Mouse (Mus musculus): ENCODE results near the gene Wdr5. TPM values are rescaled to one million over a fixed set of nuclear protein-coding genes. Genes with fewer than 3 reads are reported as not detected.
A peak's percentile ranks its signal among the peaks of the same experiment; 100 is the strongest.
"Not testable (repeated sequence)": the region's sequence is repeated elsewhere in the genome, so short reads cannot be mapped to it uniquely, and the experiment has no call there.

Gene Wdr5
- polyA plus RNA-seq, 1 experiment from 2014 or later = 33.7 TPM

GRCm38 (mm10) chr2:27504113-27504885 is 10.7 kb upstream of the Wdr5 start:
- Histone ChIP-seq H3K27ac (ENCODE audit: poor library complexity, severe bottlenecking) (peak overlapping the region; percentile 55), H3K9me3 (replicated peaks) (no peaks in the 10 kb centered on the region), H3K27me3 (replicated peaks) (no peaks in the 10 kb centered on the region), H3K4me2 (no peak overlapping the region), H3K36me3 (no peaks in the 10 kb centered on the region), H3K9ac (no peak overlapping the region), H3K4me1 (replicated peaks) (peaks cover 33% of the 10 kb centered on the region), H3K4me3 (no peak overlapping the region)
- peak; percentile 53; the same call in 1 of the 2 replicates for ATAC-seq (ENCODE audit: insufficient number of reproducible peaks, low FRiP score)
- 38% methylated on average over 7 of the region's 7 CpGs for WGBS

GRCm38 (mm10) chr2:27505539-27505938 is 9.4 kb upstream of the Wdr5 start:
- 0 out of 2 replicates have a peak overlapping the region, but pooled peaks have one; percentile 0 for H3K27ac ChIP-seq (ENCODE audit: poor library complexity, severe bottlenecking)
- H3K4me2 ChIP-seq = peak overlapping the region; percentile 16; the same call in 1 of the 2 replicates
- H3K27me3 ChIP-seq (replicated peaks) = no peaks in the 10 kb centered on the region
- no peaks in the 10 kb centered on the region for H3K36me3 ChIP-seq
- 10% methylated on average over 6 of the region's 6 CpGs for WGBS
- no peak overlapping the region for H3K9ac ChIP-seq
- H3K4me1 ChIP-seq (replicated peaks) = peaks cover 33% of the 10 kb centered on the region
- ATAC-seq (ENCODE audit: insufficient number of reproducible peaks, low FRiP score) = 0 out of 2 replicates have a peak, but pooled peaks have one; percentile 41
- H3K4me3 ChIP-seq = no peak overlapping the region
- H3K9me3 ChIP-seq (replicated peaks) = no peaks in the 10 kb centered on the region

GRCm38 (mm10) chr2:27506658-27507057 is 8.3 kb upstream of the Wdr5 start:
- 75% methylated on average over 4 of the region's 4 CpGs for WGBS
- H3K27ac ChIP-seq (ENCODE audit: poor library complexity, severe bottlenecking); ATAC-seq (ENCODE audit: insufficient number of reproducible peaks, low FRiP score); H3K36me3 ChIP-seq; H3K4me3 ChIP-seq; H3K9ac ChIP-seq; H3K9me3 ChIP-seq (replicated peaks); H3K4me2 ChIP-seq; H3K27me3 ChIP-seq (replicated peaks): not testable (repeated sequence)
- H3K4me1 ChIP-seq (replicated peaks) = peaks cover 33% of the 10 kb centered on the region

- ATAC-seq (ENCODE audit: insufficient number of reproducible peaks, low FRiP score) = no peak
- no peaks in the 10 kb centered on the region for H3K27me3 ChIP-seq (replicated peaks)
- no peak within 1 kb of the TSS for H3K4me2 ChIP-seq
- H3K27ac ChIP-seq (ENCODE audit: poor library complexity, severe bottlenecking) = no peak within 1 kb of the TSS
- WGBS = 72% methylated on average over 4 of the region's 4 CpGs
- H3K4me1 ChIP-seq (replicated peaks) = peaks cover 33% of the 10 kb centered on the region
- 0 out of 2 replicates have a peak within 1 kb of the TSS, but pooled peaks have one; percentile 25 for H3K9ac ChIP-seq
- H3K9me3 ChIP-seq (replicated peaks) = no peaks in the 10 kb centered on the region
- no peak within 1 kb of the TSS for H3K4me3 ChIP-seq
- H3K36me3 ChIP-seq = no peaks in the 10 kb centered on the region
Observed at GRCm38 (mm10) chr2:27507562-27507961, 7.4 kb upstream of the Wdr5 start, which contains the start of gene Brd3. Brd3 (minus strand) TSS chr2:27507662.

DNA sequence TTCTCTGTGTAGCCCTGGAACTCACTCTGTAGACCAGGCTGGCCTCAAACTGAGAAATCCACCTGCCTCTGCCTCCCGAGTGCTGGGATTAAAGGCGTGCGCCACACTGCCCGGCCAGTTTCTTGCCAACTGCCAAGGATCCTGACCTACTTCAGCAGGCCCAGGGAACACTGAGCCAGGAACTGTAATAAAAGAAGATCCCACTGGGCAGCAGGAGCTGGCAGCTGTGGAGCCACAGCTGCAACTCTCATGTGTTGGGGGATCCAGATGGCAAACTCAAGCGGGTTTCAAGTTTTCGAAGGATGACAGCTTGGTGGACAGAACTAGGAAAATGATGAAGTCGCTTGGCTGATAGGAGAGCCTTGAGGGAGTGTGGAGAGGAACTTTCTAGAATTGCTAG is 4.3 kb upstream of the Wdr5 start:
- H3K9ac ChIP-seq = no peak overlapping the region
- H3K27ac ChIP-seq (ENCODE audit: poor library complexity, severe bottlenecking) = no peak overlapping the region
- no peaks in the 10 kb centered on the region for H3K36me3 ChIP-seq
- 90% methylated on average over 7 of the region's 7 CpGs for WGBS
- H3K4me3 ChIP-seq = no peak overlapping the region
- H3K4me1 ChIP-seq (replicated peaks) = peaks cover 22% of the 10 kb centered on the region
- ATAC-seq (ENCODE audit: insufficient number of reproducible peaks, low FRiP score) = no peak
- H3K27me3 ChIP-seq (replicated peaks) = no peaks in the 10 kb centered on the region
- no peak overlapping the region for H3K4me2 ChIP-seq
- H3K9me3 ChIP-seq (replicated peaks) = no peaks in the 10 kb centered on the region

GRCm38 (mm10) chr2:27512909-27513308 is 2.0 kb upstream of the Wdr5 start:
- Histone ChIP-seq H3K36me3 (no peaks in the 10 kb centered on the region), H3K9ac (no peak overlapping the region), H3K4me2 (no peak overlapping the region), H3K9me3 (replicated peaks) (no peaks in the 10 kb centered on the region), H3K27me3 (replicated peaks) (no peaks in the 10 kb centered on the region), H3K4me3 (no peak overlapping the region), H3K4me1 (replicated peaks) (peaks cover 33% of the 10 kb centered on the region), H3K27ac (ENCODE audit: poor library complexity, severe bottlenecking) (no peak overlapping the region)
- no peak for ATAC-seq (ENCODE audit: insufficient number of reproducible peaks, low FRiP score)
- WGBS = 88% methylated on average over 3 of the region's 3 CpGs

DNA sequence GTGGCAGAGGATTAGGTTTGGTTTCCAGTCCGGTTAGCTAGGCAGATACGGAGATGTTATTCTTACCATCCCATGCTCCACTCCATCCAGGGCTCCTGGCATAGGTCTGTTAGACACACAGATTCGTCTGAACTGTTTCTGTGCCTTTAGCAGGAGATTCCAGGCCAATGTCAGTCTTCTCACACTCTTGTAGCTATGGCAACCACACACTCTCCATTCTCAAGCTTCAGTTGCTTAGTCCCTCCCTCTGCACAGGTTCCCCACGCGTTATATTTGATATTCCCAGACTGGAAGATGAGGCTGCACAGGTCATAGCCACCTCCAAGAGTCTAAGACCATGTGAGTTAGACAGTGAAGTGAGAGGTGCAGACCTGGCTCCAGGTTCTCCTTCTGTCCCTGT is 1.1 kb upstream of the Wdr5 start:
- H3K4me1 ChIP-seq (replicated peaks) = peaks cover 28% of the 10 kb centered on the region
- peak overlapping the region; percentile 89 for H3K4me3 ChIP-seq
- WGBS = 61% methylated on average over 5 of the region's 5 CpGs
- no peaks in the 10 kb centered on the region for H3K9me3 ChIP-seq (replicated peaks)
- no peaks in the 10 kb centered on the region for H3K27me3 ChIP-seq (replicated peaks)
- peak overlapping the region; percentile 93 for H3K9ac ChIP-seq
- H3K4me2 ChIP-seq = peak overlapping the region; percentile 99
- peak overlapping the region; percentile 83; the same call in 1 of the 2 replicates for H3K27ac ChIP-seq (ENCODE audit: poor library complexity, severe bottlenecking)
- no peak for ATAC-seq (ENCODE audit: insufficient number of reproducible peaks, low FRiP score)
- H3K36me3 ChIP-seq = peaks cover 7% of the 10 kb centered on the region

- Histone ChIP-seq H3K36me3 (peaks cover 24% of the 10 kb centered on the region), H3K4me2 (peak overlapping the region; percentile 99), H3K4me1 (replicated peaks) (peaks cover 28% of the 10 kb centered on the region), H3K27me3 (replicated peaks) (no peaks in the 10 kb centered on the region), H3K9me3 (replicated peaks) (no peaks in the 10 kb centered on the region), H3K9ac (peak overlapping the region; percentile 93), H3K27ac (ENCODE audit: poor library complexity, severe bottlenecking) (peak overlapping the region; percentile 83), H3K4me3 (peak overlapping the region; percentile 89)
- peak; percentile 5 for ATAC-seq (ENCODE audit: insufficient number of reproducible peaks, low FRiP score)
- 1% methylated on average over 40 of the region's 40 CpGs for WGBS
Observed at GRCm38 (mm10) chr2:27515341-27516166, 597 bp downstream of the Wdr5 start.

GRCm38 (mm10) chr2:27516289-27516688 is 1.3 kb downstream of the Wdr5 start:
- H3K4me3 ChIP-seq = peak overlapping the region; percentile 89
- ATAC-seq (ENCODE audit: insufficient number of reproducible peaks, low FRiP score) = no peak
- peaks cover 28% of the 10 kb centered on the region for H3K4me1 ChIP-seq (replicated peaks)
- H3K4me2 ChIP-seq = peak overlapping the region; percentile 99
- H3K9me3 ChIP-seq (replicated peaks) = no peaks in the 10 kb centered on the region
- WGBS = 18% methylated on average over 1 of the region's 1 CpGs
- no peaks in the 10 kb centered on the region for H3K27me3 ChIP-seq (replicated peaks)
- H3K36me3 ChIP-seq = peaks cover 31% of the 10 kb centered on the region
- no peak overlapping the region for H3K27ac ChIP-seq (ENCODE audit: poor library complexity, severe bottlenecking)
- H3K9ac ChIP-seq = peak overlapping the region; percentile 93

DNA sequence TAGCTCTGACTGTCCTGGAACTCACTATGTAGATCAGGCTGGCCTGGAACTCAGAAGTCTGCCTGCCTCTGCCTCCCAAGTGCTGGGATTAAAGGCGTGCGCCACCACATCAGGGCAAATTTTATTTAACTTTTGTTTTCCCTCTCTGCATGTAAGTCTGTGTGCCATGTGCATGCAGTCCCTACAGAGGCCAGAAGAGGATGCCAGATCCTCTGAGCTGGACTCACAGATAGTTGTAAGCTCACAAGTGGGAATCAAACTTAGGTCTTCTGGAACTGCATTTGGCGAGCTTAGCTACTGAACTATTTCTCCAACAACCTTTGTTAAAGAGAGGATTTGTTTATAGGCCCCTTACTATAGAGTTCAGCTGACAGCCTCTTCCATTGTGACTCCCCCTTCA is 3.3 kb downstream of the Wdr5 start:
- Histone ChIP-seq H3K4me2 (no peak overlapping the region), H3K27me3 (replicated peaks) (no peaks in the 10 kb centered on the region), H3K27ac (ENCODE audit: poor library complexity, severe bottlenecking) (no peak overlapping the region), H3K9me3 (replicated peaks) (no peaks in the 10 kb centered on the region), H3K9ac (no peak overlapping the region), H3K4me1 (replicated peaks) (peaks cover 28% of the 10 kb centered on the region), H3K4me3 (no peak overlapping the region), H3K36me3 (peaks cover 47% of the 10 kb centered on the region)
- ATAC-seq (ENCODE audit: insufficient number of reproducible peaks, low FRiP score) = no peak
- 93% methylated on average over 3 of the region's 3 CpGs for WGBS
